ENCODE assay signal across 17 mouse cellular contexts in the genomic region with DNA sequence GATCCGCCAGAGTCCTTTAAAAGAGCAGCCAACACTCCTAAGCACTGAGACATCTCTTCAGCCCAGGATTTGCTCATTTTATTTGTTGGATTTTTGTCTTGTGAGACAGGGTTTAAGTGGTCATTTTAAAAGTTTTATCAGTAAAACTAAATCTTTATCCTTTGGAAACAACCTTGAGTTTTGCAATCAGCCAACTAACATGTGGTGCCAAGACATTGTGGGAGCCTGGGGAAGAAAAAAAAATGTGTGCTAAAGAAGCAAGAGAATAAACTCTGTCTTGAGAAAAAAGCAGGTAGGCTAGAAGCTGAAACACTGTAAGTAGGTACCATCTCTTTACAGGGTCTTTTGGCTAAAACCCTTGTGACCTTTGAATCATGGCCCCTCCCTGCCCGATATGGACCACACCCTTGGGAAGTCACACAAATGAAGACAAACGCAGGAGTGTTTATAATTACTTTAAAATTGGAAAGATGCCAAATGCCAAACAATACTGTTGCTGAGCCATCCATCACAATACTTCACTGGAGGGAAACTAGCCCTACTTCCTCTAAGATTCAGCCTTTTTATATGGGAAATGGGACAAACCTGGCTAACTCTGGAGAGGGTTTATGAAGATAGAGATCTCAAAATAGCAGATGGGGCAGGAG. TPM values are rescaled to one million over a fixed set of nuclear protein-coding genes. Genes with fewer than 3 reads are reported as not detected.
DNase-seq lines count a peak whose midpoint lies in the region; ATAC-seq and TF ChIP-seq lines count a peak whose summit lies in the region.
"Had no signal": no experiment of that assay in that cellular context is flagged by ENCODE, and none has a peak within 500 bp of the region (broad histone marks: within the 10 kb centered on the region; RNA-seq: fewer than 3 reads in every experiment).

No protein-coding gene starts in this region.

- no peaks in the 10 kb centered on the region for H3K9me3 ChIP-seq in hindbrain, embryonic 12.5 days (replicated peaks)
- H3K9me3 ChIP-seq: hindbrain, embryonic 10.5 days; neural tube, embryonic 12.5 days had no signal

- H3K27ac ChIP-seq in kidney, adult 2 months (ENCODE audit: insufficient read depth, low read depth, low read length), result no peak overlapping the region
- H3K27ac ChIP-seq in embryonic fibroblast, embryonic 13.5 days (ENCODE audit: insufficient read depth, low read length), result peak overlapping the region; percentile 42; the same call in 1 of the 2 replicates
- H3K27ac ChIP-seq in hindbrain, embryonic 12.5 days, result no peak overlapping the region
- H3K27ac ChIP-seq: hindbrain, embryonic 10.5 days; macrophage; neural tube, embryonic 12.5 days had no signal

- H3K4me2 ChIP-seq in hindbrain, embryonic 12.5 days (replicated peaks), result no peak overlapping the region
- H3K4me2 ChIP-seq: neural tube, embryonic 12.5 days had no signal

- peaks cover 10% of the 10 kb centered on the region; the same call in 1 of the 2 replicates for H3K4me1 ChIP-seq in kidney, adult 2 months (ENCODE audit: control insufficient read depth, insufficient read depth, low read length)
- H3K4me1 ChIP-seq in embryonic fibroblast, embryonic 13.5 days (ENCODE audit: control insufficient read depth, insufficient read depth, low read length), result peaks cover 2% of the 10 kb centered on the region; the same call in 1 of the 2 replicates
- H3K4me1 ChIP-seq in hindbrain, embryonic 12.5 days, result no peaks in the 10 kb centered on the region
- H3K4me1 ChIP-seq: hindbrain, embryonic 10.5 days; neural tube, embryonic 12.5 days had no signal

- no peak for TF ChIP-seq CTCF in kidney, adult 2 months (conservative IDR thresholded peaks at IDR 0.05; ENCODE audit: insufficient read depth, insufficient read length, low read depth, low read length)
- TF ChIP-seq CTCF in embryonic fibroblast, embryonic 13.5 days (IDR thresholded peaks at IDR 0.05; ENCODE audit: borderline replicate concordance, insufficient read depth, low read length), result no peak

- H3K36me3 ChIP-seq in kidney, adult 2 months (ENCODE audit: control insufficient read depth, insufficient read depth, low read length), result no peaks in the 10 kb centered on the region
- no peaks in the 10 kb centered on the region for H3K36me3 ChIP-seq in hindbrain, embryonic 12.5 days
- H3K36me3 ChIP-seq: hindbrain, embryonic 10.5 days; neural tube, embryonic 12.5 days had no signal

- 55% methylated on average over 3 of the region's 3 CpGs for WGBS in kidney, adult 2 months
- 71% methylated on average over 3 of the region's 3 CpGs for WGBS in hindbrain, embryonic 12.5 days

- no peak overlapping the region for H3K4me3 ChIP-seq in kidney, adult 2 months (ENCODE audit: insufficient read depth, low read depth, low read length)
- H3K4me3 ChIP-seq in embryonic fibroblast, embryonic 13.5 days (ENCODE audit: insufficient read depth, low read length), result no peak overlapping the region
- no peak overlapping the region for H3K4me3 ChIP-seq in hindbrain, embryonic 12.5 days
- H3K4me3 ChIP-seq: hindbrain, embryonic 10.5 days; neural tube, embryonic 12.5 days had no signal

- peak; percentile 49 for DNase-seq in kidney, adult 2 months
- no peak for DNase-seq in kidney, postnatal 25 days
- DNase-seq in ES-CJ7 (ENCODE audit: low read depth, low spot score), result peak; percentile 31
- no peak for DNase-seq in layer of hippocampus, adult 18-20 months (ENCODE audit: low spot score in 2 of 2)
- DNase-seq: cerebellum, adult 9-10 months; liver; midbrain, embryonic 14.5 days; retina, postnatal 1 day had no signal

- no peak for TF ChIP-seq POLR2A in kidney, adult 2 months (IDR thresholded peaks at IDR 0.05; ENCODE audit: low read depth, low read length)
- TF ChIP-seq POLR2A in embryonic fibroblast, embryonic 13.5 days (IDR thresholded peaks at IDR 0.05; ENCODE audit: low read depth, low read length), result no peak

- no peak overlapping the region for H3K9ac ChIP-seq in hindbrain, embryonic 12.5 days
- H3K9ac ChIP-seq: neural tube, embryonic 12.5 days had no signal

- 0 out of 2 replicates have a peak, but pooled peaks have one; percentile 8 for ATAC-seq in monocyte, adult 5-6 weeks (replicated peaks; ENCODE audit: insufficient number of reproducible peaks, low FRiP score, low TSS enrichment, poor library complexity, severe bottlenecking)
- no peak for ATAC-seq in hindbrain, embryonic 12.5 days (ENCODE audit: low FRiP score)
- ATAC-seq: Patski had no signal

- H3K27me3 ChIP-seq in kidney, adult 2 months (replicated peaks; ENCODE audit: control insufficient read depth, insufficient read depth, low read length), result no peaks in the 10 kb centered on the region
- no peaks in the 10 kb centered on the region for H3K27me3 ChIP-seq in hindbrain, embryonic 12.5 days
- H3K27me3 ChIP-seq: CH12.LX; neural tube, embryonic 12.5 days; Patski had no signal

RNA-seq across cellular contexts. Expression of a gene that starts 32.2 kb away (rescaled TPM):
- polyA plus RNA-seq in kidney, adult 2 months (2012; rRNA removed), result 6.5 and 8.4 TPM in 2 replicates
- polyA plus RNA-seq in embryonic fibroblast, embryonic 13.5 days (2011; ENCODE audit: insufficient read length, low read depth, missing spikeins), result 30.2 and 40.7 TPM in 2 replicates
- total RNA-seq in monocyte, adult 5-6 weeks (2017), result 343 to 455 TPM (median 362 TPM) in 3 replicates
- 1 to 10 TPM; 2.8 to 3.4 TPM for total RNA-seq in layer of hippocampus, adult 18-20 months (2021)
- polyA plus RNA-seq in hindbrain, embryonic 12.5 days (2016; fragmentation: Nextera tagmentation; extraction: Ambion mirVana), result 2.6 and 3.4 TPM in 2 replicates

RNA-seq across cellular contexts. Expression of a gene that starts 36.1 kb away (rescaled TPM):
- 0.03 and 0.11 TPM in 2 replicates for polyA plus RNA-seq in kidney, adult 2 months (2012; rRNA removed)
- not detected in 2 replicates for polyA plus RNA-seq in embryonic fibroblast, embryonic 13.5 days (2011; ENCODE audit: insufficient read length, low read depth, missing spikeins)
- 8.1 to 9.7 TPM (median 8.2 TPM) in 3 replicates for total RNA-seq in monocyte, adult 5-6 weeks (2017)
- total RNA-seq in layer of hippocampus, adult 18-20 months (2021), result 1 to 10 TPM; 1.1 to 1.2 TPM
- 0.14 and 0.17 TPM in 2 replicates for polyA plus RNA-seq in hindbrain, embryonic 12.5 days (2016; fragmentation: Nextera tagmentation; extraction: Ambion mirVana)
- polyA plus RNA-seq: intestine, embryonic 14.5 days had no signal

Comparison
In these comparisons a context has a peak if more than half of its experiments do, and no peak if none do; other contexts are left out.
1. DNase-seq: peak in kidney, adult 2 months (single experiment) and ES-CJ7 (single experiment); none in kidney, postnatal 25 days (0 of 2) and layer of hippocampus, adult 18-20 months (0 of 2).